Mouse (Mus musculus) gastrocnemius, postnatal 10 days (tissue): ENCODE data around the gene Hspb8. TPM values are rescaled to one million over a fixed set of nuclear protein-coding genes. Genes with fewer than 3 reads are reported as not detected.

Experiments
- DNase-seq: peaks from one replicate; pipeline ENCODE4 v3.0.0; 2021; ENCODE audit warnings: mixed read lengths
- long read RNA-seq, 2 experiments: library from polyadenylated mRNA; stranded (forward); transcript quantifications; one replicate each; pipeline ENCODE4 v2.0.0; 2021
- total RNA-seq, 2 experiments: library from RNA; stranded (reverse); gene quantifications; 2 replicates each; pipeline ENCODE4 v1.2.3; 2021

Gene Hspb8
- 100 to 1,000 TPM; 194 to 198 TPM for total RNA-seq
- long read RNA-seq, experiment 1, transcript Hspb8-201 (3 exons, 1,816 nt), result major isoform, 524 of 536 reads
- long read RNA-seq, experiment 1, partial matches to known transcripts, result 1 of 536 reads
- long read RNA-seq, experiment 1, other reads (novel, unspliced or antisense), result 11 of 536 reads
- long read RNA-seq, experiment 2, transcript Hspb8-201 (3 exons, 1,816 nt), result major isoform, 475 of 488 reads
- long read RNA-seq, experiment 2, partial matches to known transcripts, result 1 of 488 reads
- long read RNA-seq, experiment 2, other reads (novel, unspliced or antisense), result 12 of 488 reads

DNA sequence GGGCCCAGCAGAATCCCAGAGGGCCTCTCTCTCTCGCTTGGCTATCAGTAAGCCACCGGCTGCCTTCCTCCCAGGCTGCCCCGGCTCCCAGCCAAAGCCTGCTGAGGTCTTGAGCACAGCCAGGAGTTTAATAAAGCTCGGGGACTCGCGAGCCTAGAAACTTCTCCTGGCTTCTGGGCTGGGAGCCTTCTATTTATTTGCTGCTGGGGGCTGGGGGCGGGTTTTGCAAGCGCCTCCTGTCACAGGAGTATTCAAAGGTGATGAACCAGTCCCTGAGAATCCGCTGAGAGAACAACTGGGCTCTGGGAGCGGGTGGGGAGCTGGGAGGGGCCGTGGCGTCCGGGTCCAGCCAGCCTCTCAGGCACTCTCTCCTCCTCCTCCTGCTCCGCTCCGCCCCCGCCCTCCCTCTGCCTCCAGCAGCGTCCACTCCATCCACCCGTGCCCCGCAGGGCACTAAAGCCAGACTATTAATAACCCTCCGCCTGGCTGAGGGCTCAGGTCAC is at the start of gene Hspb8:
TSS of gene Hspb8 (minus strand) at position 166 of the 503 bp plus-strand sequence.
- peak; percentile 85 for DNase-seq

DNA sequence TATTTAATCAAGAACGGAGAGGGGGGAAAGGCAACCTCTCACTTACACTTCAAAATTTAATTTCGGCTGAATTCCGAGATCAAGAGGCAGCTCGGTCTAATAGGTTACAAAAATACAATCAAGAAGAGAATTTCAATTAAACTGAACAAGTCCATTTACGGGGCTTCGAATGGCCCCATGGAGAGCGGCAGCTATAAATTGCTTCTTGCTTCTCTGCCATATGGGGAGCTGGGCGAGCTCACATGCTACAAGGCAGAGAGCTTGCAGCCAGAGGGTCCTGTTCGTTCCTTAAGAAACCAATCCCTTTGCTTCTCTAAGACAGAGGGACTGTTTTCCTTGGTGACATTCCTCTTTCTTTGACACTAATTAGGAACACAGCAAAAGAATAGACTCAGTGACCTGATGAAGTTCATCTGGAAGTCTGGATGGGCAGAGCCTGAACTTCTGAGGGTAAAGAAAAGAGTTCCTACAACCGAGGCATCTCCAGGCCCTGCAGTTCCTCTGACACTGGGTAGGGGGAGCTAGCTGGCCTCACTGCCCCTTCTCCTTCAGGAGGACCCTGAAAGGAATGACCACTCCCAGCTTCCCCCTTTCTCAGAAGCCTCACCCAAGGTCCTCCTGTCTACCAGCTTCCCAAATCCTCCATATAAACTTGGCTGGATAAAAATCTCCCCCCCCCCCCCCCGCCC is 38.8 kb upstream of the Hspb8 start:
- DNase-seq, result no peak

DNA sequence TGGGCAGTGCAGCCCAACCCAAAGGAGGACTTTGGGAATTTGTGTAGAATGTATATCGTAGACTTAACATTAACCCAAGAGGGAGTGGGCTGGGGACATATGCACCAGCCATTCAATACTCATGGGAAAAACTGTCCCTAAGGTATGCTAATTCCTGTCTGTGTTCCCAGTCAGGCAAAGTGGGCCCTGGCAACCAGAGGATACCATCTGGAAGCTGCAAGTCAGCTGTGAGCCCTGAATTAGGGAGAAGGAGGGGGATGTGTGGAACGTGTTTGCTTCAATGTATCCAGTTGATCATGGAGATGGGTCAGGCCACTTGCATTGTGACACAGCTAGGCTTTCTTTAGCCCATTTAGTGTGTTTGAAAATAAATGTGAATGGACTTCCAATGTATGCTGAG is 37.3 kb upstream of the Hspb8 start:
- no peak for DNase-seq

DNA sequence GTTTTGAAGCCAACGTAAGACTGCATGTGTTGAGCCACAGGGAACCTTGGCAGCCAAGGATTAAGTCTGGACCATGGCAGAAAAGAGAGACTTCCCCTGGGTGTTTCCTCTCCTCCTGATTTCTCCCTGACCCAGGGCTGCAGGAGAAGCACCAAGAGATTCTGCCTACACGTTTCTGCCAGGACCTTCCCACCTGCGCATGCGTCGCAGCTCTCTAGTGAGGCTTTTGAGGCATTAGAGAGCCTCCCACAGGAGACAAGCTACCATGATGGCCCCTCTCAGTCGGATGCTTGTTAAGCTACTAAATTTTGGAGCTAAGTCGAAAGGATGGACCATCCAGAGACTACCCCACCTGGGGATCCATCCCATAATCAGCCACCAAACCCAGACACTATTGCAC is 35.1 kb upstream of the Hspb8 start:
- DNase-seq, result no peak

GRCm38 (mm10) chr5:116456796-116457515 is 34.3 kb upstream of the Hspb8 start:
- no peak for DNase-seq

GRCm38 (mm10) chr5:116453401-116453851 is 30.8 kb upstream of the Hspb8 start:
- DNase-seq, result peak; percentile 73

DNA sequence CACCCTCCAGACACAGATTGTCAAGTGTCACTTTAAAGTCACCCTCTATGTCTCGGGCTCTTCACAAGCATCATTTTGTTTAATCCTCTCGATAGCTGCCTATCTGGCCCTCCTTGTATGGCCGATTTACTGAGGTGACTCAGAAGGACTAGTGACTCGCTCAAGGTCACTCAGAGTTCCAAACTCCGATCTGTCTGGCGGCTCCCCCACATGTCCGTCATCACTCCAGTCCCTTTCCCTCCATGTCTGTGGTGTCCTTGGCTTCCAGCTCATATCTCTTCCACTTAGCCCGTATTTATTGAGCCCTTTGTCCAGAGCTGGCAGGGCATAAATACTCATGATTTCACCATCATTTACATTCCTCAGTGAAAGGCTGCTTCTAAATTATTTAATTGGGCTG is 28.2 kb upstream of the Hspb8 start:
- no peak for DNase-seq

DNA sequence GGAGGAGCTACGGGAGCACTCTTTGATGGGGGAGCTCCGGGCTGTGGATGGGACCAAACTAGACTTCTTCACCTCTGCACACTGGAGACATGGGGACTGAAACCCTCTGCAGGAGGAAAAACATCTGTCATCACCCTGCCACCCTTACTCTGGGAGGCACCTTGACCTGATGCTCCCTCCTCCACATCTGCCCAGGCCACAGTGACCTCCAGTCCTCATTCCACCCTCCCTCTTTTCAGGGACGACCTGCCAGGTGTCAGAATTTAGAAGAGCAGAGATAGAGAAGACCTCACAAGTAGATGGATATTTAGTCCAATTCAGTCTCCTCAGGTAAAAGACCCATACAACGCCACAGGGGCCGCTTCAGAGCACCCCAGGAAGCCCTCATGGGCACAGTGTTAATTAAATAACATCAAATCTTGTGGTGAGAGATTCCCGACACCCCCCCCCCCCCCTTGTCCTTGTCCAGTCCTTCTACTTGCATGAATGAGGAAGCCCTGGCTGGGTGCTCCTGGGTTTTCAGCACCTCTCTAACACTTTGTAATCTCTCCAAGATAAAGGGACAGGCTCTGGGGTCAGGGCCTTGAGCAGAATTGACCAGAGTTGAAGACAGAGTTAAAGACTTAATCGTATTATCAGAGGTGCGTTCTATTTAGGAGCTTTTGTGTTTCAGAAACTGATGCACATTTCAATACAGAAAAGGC is 27.0 kb upstream of the Hspb8 start:
- DNase-seq, result no peak

- DNase-seq, result no peak
Observed at GRCm38 (mm10) chr5:116448409-116449191, 25.9 kb upstream of the Hspb8 start.

DNA sequence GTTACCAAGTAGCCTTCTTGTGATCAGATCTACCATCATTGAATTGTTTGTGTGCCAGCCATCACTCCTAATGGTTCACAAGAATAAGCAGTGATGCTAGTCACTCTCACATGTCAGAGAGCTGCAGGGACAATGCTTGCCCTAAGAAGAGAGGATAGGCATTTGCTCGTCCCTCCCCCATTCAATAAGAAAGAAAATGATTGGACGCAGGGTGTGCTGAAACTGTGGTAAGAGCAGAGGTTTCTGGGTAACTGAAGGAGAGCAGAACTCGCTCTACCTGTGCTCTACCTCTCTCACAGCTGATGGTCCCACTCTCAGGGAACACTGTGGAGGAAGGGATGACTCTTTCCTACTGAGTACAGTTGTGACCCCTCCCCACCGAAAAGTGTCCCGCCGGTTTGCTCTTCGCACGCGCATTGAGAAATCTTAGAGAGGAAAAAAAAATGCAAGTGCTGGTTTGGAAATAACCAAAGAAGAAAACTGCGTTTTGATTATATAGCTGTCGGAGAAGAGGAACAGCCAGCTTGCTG is 25.2 kb upstream of the Hspb8 start:
- no peak for DNase-seq

- DNase-seq, result no peak
Observed at GRCm38 (mm10) chr5:116446552-116446951, 23.9 kb upstream of the Hspb8 start.

GRCm38 (mm10) chr5:116445634-116446367 is 23.1 kb upstream of the Hspb8 start:
- DNase-seq, result no peak

- DNase-seq, result peak; percentile 60
Observed at GRCm38 (mm10) chr5:116444517-116444916, 21.9 kb upstream of the Hspb8 start.

GRCm38 (mm10) chr5:116443459-116443940 is 20.8 kb upstream of the Hspb8 start:
- DNase-seq, result peak; percentile 49

- DNase-seq, result no peak
Observed at GRCm38 (mm10) chr5:116442697-116443458, 20.2 kb upstream of the Hspb8 start.

DNA sequence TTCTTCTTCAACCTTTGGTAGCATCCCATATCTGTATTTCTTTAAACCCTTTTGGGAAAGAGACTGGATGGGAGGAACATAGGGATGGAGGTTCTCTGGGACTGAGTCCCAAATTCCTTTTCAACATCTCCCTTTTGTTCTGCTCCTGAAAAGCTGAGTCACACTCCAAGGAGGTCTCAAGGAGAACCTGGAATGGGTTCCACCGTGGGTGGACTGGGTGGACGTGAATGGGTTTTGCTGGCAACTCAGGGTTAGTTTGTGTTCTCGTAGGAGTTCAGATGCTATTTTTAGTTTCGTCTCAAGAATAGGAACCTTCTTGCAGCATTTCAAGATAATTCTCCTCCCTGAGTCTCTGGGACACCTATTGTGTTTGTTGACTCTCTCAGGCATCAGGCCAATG is 17.6 kb upstream of the Hspb8 start:
- DNase-seq, result no peak

DNA sequence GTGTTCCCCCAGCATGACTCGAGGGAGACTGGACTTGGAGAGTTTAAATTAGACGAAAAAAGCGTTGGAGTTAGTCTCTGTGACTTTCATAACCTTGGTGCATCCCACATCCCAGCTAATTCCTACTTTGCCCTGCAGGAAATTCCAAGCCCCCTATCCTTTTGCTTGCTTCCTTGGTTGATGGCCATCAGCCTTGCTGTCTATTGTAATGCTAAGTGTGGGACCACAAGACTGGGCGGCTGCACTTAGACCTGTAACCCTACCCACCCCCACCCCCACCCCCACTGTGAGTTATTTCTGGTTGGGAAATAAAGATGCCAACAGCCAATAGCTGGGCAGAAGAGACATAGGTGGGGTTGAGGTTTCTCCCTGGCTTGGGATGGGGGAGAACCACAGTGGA is 15.7 kb upstream of the Hspb8 start:
- no peak for DNase-seq

DNA sequence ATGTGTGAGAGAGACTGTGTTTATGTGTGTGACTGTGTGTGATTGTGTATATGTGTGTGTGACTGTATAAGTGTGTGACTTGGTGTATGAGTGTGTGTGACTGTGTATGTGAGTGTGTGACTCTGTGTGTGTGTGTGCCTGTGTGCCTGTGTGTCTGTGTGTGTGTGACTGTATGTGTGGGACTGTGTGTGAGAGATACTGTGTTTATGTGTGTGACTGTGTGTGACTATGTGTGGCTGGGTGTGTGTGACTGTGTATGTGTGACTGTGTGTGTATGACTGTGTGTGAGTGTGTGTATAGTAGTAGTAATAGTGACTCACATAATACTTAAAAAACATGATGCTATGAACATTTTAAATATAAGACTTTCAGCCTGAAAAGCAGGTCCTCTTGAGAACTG is 13.5 kb upstream of the Hspb8 start:
- DNase-seq, result no peak
